Mouse (Mus musculus) G1E (cell line): Measurements from ENCODE around the gene Tbc1d10b.

Experiments
- CTCF ChIP-seq: IDR thresholded peaks from 2 replicates; pipeline ENCODE4 v1.5.1; 2012; ENCODE audit warnings: low read depth, low read length, inconsistent platforms, mixed read lengths
- GATA1 ChIP-seq: IDR thresholded peaks from 2 replicates; pipeline ENCODE4 v1.6.1; 2012; ENCODE audit warnings: borderline replicate concordance, low read length, inconsistent platforms, mixed read lengths
- GATA2 ChIP-seq: IDR thresholded peaks from 2 replicates; pipeline ENCODE4 v1.6.1; 2012; ENCODE audit warnings: low read depth, low read length, inconsistent platforms, borderline replicate concordance
- TAL1 ChIP-seq: conservative IDR thresholded peaks from 2 replicates; pipeline ENCODE4 v1.6.1; 2012; ENCODE audit warnings: low read depth, low read length, inconsistent platforms, mixed read lengths

- TF ChIP-seq CTCF (no peak), GATA1 (no peak), TAL1 (no peak), GATA2 (no peak)
Measured at GRCm38 (mm10) chr7:127234777-127235176, 26.5 kb upstream of the Tbc1d10b start.
